Mouse (Mus musculus) MEL (cell line): ENCODE results near the gene Rpn1.

Experiments used
- CHD2 ChIP-seq: IDR thresholded peaks from 2 replicates; pipeline ENCODE4 v1.6.1; 2011; ENCODE audit warnings: low read length, improper control_type of control experiment
- CTCF ChIP-seq, 3 experiments: IDR thresholded peaks in 2 of 3; conservative IDR thresholded peaks in 1 of 3; 2 replicates each; pipeline ENCODE4 v1.5.1; 2011 to 2012; ENCODE audit warnings: low read length in 3 of 3, low read depth in 2 of 3, mild to moderate bottlenecking in 2 of 3, improper control_type of control experiment in 1 of 3, inconsistent platforms in 1 of 3, mixed read lengths in 1 of 3, moderate library complexity in 1 of 3; ENCODE audit not compliant: control insufficient read depth in 1 of 3, insufficient read depth in 1 of 3, poor library complexity in 1 of 3, severe bottlenecking in 1 of 3
- ELF1 ChIP-seq: IDR thresholded peaks from 2 replicates; pipeline ENCODE4 v1.6.1; 2014; ENCODE audit warnings: low read depth, mild to moderate bottlenecking, inconsistent platforms, low read length, improper control_type of control experiment, moderate library complexity
- RAD21 ChIP-seq: IDR thresholded peaks from 2 replicates; pipeline ENCODE4 v1.6.1; 2011; ENCODE audit warnings: mild to moderate bottlenecking, low read depth, low read length, improper control_type of control experiment
- RCOR1 ChIP-seq: IDR thresholded peaks from 2 replicates; pipeline ENCODE4 v1.6.1; 2012; ENCODE audit warnings: low read depth, mild to moderate bottlenecking, inconsistent platforms, low read length, improper control_type of control experiment

GRCm38 (mm10) chr6:88088971-88089370 lies 4.7 kb downstream of the Rpn1 start:
- TF ChIP-seq CHD2 (no peak), RCOR1 (no peak), RAD21 (no peak), CTCF (IDR thresholded peaks at IDR 0.05 in 2 of 3, conservative IDR thresholded peaks at IDR 0.05 in 1 of 3; ENCODE audit: control insufficient read depth in 1 of 3, insufficient read depth in 1 of 3, low read depth in 2 of 3, low read length in 3 of 3, poor library complexity in 1 of 3, severe bottlenecking in 1 of 3) (peak; percentile 25 to 31 (median 26); a peak in 3 of 6 replicates), ELF1 (no peak)
